Mouse (Mus musculus) mature B cell (primary cell): ENCODE measurements around the gene Shbg.
"Not testable (repeated sequence)": the region's sequence is repeated elsewhere in the genome, so short reads cannot be mapped to it uniquely, and the experiment has no call there.

Source experiments
- in situ Hi-C: fragments of 300-500 bp; cut with MboI; formaldehyde crosslinking; loops from 2 replicates; pipeline ENCODE4 v1.14.3; 2019

Shbg gene

DNA sequence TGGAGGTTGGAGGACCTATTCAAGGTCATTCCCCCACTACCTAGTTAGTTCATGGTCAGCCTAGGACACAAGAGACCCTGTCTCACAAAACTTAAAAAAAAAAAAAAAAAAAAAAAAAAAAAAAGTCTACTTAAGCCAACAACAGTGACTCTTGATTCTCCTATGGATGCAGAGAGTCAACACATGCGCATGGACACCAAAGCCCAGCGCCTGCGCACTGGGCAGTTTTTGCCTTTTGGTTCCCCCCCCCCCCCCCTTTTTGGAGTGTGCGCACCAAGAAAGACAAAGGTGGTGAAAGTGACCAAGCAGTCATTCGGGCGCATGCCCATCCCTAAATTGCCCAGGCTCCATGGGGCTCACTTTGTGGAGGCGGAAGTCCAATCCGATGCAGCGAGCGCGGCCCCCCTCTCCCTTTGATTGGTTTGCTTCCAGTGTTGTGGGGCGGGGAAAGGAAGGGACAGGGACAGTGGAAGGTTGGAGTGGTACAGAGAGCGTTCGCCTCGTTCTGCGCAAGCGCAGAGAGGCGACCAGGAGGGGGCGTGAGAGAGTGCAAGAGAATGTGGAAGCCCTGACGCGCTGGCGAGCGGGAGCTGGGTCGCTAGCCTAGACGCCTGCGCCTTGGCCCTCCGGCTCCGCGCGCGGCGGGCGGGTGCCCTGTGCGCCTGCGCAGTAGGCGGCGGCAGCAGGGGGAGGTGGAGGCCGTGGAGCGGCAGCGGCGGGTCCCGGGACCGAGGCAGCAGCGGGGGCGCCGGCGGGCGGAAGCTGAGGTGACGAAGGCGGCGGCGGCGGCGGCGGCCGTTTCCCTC is 14.8 kb upstream of the Shbg start, which contains the start of gene Fxr2:
Gene Fxr2 (plus strand): TSS at position 707 of the 806 bp plus-strand sequence.
- in situ Hi-C loops = no loop called here

DNA sequence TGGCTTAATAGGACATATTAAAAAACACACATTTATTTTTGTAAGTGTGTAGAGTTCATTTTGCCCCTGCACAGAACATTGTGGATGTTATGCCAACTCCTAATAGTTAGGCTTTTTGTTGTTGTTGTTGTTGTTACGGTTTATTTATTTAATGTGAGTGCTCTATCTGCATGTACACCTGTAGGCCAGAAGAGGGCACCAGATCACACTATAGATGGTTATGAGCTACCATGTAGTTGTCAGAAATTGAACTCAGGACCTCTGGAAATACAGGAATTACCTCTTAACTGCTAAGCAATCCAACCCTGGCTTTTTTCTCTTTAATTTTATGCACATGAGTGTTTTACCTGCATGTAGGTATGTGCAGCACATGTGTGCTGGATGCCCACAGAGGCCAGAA is 12.1 kb upstream of the Shbg start:
- in situ Hi-C loops = no loop called here

DNA sequence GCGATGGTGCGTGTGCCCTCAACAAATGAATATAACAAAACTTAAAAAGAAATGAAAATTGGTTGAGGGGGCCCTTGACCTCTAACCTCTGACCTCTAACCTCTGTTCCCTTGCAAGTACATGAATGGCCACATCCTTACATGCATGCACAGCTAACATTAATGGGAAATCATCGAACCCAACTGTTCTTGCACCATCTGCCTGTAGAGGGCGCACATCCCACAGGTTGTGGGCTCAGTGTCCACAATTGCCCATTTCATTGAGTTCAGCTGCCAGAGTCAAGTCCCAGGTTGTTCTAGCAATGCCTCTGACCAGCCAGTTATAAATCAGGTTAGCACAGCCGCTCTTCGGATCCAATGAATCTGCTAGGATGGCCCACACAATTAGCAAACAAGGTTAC is 10.6 kb upstream of the Shbg start:
- in situ Hi-C loops = no loop called here

GRCm38 (mm10) chr11:69624339-69624738 is 6.6 kb upstream of the Shbg start:
- in situ Hi-C loops = not testable (repeated sequence)

DNA sequence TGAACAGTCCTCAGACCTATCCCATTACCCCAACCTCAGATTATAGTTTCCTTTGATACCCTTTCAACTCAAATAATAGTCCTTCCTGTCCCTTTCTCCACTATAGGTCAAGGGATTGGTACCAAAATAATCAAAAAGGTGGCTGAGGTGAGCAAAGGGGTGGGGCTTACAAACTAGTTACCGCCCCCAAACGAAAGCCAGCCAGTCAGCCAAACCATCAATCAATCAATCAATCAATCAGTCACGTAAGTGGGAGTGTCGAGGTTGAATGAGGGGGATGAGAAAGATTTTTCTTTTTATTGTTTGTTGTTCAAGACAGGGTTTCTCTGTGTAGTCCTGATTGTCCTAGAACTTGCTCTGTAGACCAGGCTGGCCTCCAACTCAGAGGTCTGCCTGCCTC is 5.3 kb upstream of the Shbg start:
- in situ Hi-C loops = no loop called here

DNA sequence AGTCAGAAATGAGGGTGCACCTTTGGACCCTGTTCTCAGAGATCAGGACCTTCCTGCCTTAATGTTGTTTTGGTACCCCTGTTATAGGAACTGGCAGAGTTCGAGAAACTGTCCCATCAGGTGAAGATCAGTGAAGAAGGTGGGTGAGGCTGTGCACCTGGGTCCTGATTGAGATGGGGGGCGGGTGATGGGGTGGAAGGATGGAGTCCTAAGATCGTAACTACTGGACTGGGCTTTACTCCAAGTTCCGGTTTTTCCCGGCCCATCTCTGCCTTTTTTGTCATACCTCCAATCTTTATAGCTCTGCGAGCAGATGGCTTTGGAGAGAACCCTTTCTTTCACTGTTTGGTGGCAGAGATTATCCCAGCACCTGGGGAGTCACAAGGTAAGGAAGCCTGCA is 4.7 kb upstream of the Shbg start:
- in situ Hi-C loops = no loop called here

GRCm38 (mm10) chr11:69621571-69622268 is 4.0 kb upstream of the Shbg start, which contains the start of gene Sat2:
Sat2 (plus strand) TSS chr11:69622024.
- in situ Hi-C loops = no loop called here

GRCm38 (mm10) chr11:69620394-69621081 is 2.8 kb upstream of the Shbg start:
- in situ Hi-C loops = no loop called here

DNA sequence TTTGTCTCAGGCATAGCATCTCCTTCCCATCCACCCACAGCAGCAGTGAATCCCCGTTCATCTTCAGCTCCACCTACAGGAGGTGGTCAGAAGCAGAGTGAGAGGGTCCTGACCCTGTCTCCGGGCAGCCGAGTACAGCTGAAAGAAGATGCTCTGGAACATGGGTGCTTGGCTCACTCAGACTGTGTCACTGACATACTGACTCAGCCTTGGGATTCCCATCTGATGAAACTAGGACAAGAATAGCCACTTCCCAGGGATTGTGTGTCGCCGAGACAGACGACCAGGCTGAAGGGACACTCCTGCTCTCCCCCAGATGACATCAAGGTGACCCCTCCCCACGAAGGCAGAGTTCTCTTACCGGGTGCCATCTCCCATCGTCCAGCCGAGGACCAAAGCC is 924 bp downstream of the Shbg start:
- in situ Hi-C loops = no loop called here

DNA sequence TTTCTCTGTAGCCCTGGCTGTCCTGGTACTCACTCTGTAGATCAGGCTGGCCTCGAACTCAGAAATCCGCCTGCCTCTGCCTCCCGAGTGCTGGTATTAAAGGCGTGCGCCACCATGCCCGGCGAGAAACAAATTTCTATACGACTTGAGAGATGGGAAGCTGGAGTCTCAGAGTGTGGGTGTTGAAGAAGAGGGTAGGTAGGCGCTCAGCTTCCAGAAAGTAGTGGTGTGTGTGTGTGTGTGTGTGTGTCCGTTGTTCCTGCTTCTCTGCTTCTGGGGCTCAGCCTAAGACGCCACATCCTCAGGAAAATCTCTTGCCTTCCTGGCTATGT is 3.5 kb downstream of the Shbg start:
- in situ Hi-C loops = not testable (repeated sequence)

DNA sequence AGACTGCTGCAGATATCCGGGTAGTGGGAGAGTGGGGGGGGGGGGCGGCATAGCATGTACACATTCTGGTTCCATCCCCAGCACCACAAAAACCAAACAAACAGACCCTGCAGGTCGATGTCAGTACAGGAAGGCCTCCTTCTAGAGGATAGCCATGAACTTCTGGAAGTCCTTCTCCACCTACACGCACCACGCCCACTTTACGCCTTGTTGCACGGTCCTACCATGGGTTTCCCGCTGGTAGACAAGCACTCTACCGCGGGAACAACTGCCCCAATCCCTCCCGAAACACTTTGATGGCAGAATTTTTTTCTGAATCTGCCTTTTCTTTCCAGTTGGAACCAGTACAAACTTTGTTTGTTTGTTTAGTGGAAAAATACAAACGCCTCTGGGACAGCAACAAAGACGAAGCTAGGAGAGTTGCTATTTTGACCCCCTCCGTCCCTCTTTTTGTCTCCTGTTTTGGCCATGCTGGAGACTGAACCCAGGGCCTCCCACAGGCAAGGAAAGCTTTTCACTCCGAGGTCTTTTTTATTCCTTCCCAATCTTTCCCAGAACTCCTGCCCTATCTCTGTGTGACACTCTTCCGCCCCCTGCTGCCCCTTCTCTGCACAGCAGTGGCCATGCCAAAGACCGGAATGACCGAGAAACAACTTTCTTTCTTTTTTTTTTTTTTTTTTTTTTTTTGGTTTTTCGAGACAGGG is 4.0 kb downstream of the Shbg start:
- in situ Hi-C loops = no loop called here

DNA sequence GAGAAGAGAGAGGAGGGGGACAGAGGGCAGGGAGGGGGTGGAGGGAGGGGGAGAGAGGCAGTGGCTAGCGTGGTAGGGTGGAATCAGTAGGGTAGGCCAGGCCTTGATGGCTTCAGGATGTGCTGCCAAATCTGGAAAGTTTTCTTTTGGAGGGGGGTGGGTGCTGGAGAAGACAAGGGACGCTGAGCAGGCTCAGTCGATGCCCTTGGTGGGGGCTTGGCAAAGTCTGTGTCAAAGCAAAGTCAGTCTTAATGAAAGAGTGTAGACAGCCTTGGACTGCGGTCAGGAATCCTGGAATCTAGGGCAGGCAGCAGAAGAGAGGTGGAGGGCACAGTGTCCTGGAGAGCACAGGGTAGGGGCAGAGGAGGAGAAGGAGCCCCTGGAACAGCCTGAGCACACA is 6.8 kb downstream of the Shbg start:
- in situ Hi-C loops = no loop called here

- in situ Hi-C loops = no loop called here
These were observed 8.3 kb downstream of the Shbg start for GRCm38 (mm10) chr11:69609416-69609815.

GRCm38 (mm10) chr11:69608525-69608924 is 9.2 kb downstream of the Shbg start:
- in situ Hi-C loops = no loop called here

DNA sequence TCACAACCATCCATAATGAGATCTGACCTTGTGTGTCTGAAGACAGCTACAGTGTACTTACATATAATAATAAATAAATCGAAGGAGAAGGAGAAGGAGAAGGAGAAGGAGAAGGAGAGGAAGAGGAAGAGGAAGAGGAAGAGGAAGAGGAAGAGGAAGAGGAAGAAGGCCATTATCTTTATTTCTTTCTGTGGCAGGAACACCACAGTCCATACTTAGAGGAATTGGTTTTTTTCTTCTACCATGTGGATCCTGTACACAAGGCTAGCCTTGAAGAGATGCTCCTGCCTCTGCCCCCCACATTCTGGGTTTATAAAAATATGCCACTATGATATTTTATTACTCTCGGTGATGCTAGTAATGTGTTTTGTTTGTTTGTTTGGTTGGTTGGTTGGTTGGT is 10.9 kb downstream of the Shbg start:
- in situ Hi-C loops = no loop called here

DNA sequence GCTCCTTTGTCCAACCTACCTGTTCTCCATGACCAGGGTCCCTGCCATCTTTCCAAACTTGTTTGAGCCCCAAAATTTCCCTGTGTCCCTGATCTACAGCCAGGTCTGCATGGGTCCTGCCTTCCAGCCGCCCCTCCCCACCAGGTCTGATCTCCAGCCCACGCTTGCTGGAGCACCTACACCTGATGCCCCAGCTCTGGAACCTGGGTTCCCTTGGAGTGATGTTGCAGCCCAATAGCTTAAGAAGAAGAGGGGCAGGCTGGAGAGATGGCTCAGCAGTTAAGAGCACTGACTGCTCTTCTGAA is 11.3 kb downstream of the Shbg start:
- in situ Hi-C loops = no loop called here

GRCm38 (mm10) chr11:69605726-69606490 is 11.8 kb downstream of the Shbg start, which contains the start of gene Atp1b2:
Atp1b2 (minus strand) TSS chr11:69605942.
- in situ Hi-C loops = no loop called here

GRCm38 (mm10) chr11:69604795-69605664 is 12.7 kb downstream of the Shbg start:
- in situ Hi-C loops = no loop called here

GRCm38 (mm10) chr11:69604347-69604746 is 13.4 kb downstream of the Shbg start:
- in situ Hi-C loops = no loop called here

- in situ Hi-C loops = no loop called here
These were observed 14.2 kb downstream of the Shbg start for GRCm38 (mm10) chr11:69603516-69603915.

GRCm38 (mm10) chr11:69601768-69602167 is 15.9 kb downstream of the Shbg start:
- in situ Hi-C loops = no loop called here
